Mouse (Mus musculus): ENCODE results near the gene Bend7. TPM values are rescaled to one million over a fixed set of nuclear protein-coding genes. Genes with fewer than 3 reads are reported as not detected.

Bend7 gene
- polyA plus RNA-seq, 1 experiment from 2014 or later = 8.7 TPM

DNA sequence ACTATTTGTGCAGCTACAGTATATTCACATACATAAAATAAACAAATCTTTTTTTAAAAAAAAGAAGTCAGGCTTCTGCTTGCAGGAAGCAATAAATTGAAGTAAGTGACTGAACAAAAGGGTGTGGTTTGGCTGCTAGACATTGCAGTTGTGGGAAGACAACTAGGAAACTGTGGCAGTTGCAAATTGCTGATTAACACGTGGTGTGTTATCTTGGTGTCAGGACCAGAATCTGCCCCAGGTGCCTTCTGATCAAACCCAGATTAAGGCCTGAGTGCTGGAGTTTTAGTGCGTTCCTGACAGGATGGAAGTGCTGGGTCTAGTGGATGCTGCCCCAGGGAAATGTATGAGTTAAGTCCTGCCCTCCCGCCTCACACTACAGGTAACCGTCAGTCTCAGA, 113.9 kb downstream of the Bend7 start:
- Histone ChIP-seq H3K9ac (no peak overlapping the region), H3K27me3 (ENCODE audit: control insufficient read depth, insufficient read depth, low read length) (no peaks in the 10 kb centered on the region), H3K4me2 (replicated peaks) (no peak overlapping the region), H3K27ac (no peak overlapping the region), H3K36me3 (replicated peaks; ENCODE audit: control insufficient read depth, insufficient read depth) (no peaks in the 10 kb centered on the region), H3K9me3 (ENCODE audit: control insufficient read depth, low read length) (no peaks in the 10 kb centered on the region), H3K4me1 (replicated peaks; ENCODE audit: control insufficient read depth, insufficient read depth, low read length) (no peaks in the 10 kb centered on the region), H3K4me3 (replicated peaks; ENCODE audit: low read length) (no peak overlapping the region)
- DNase-seq (ENCODE audit: low spot score) (no peak), ATAC-seq (ENCODE audit: low FRiP score) (no peak)
- WGBS = 83% methylated on average over 4 of the region's 4 CpGs

DNA sequence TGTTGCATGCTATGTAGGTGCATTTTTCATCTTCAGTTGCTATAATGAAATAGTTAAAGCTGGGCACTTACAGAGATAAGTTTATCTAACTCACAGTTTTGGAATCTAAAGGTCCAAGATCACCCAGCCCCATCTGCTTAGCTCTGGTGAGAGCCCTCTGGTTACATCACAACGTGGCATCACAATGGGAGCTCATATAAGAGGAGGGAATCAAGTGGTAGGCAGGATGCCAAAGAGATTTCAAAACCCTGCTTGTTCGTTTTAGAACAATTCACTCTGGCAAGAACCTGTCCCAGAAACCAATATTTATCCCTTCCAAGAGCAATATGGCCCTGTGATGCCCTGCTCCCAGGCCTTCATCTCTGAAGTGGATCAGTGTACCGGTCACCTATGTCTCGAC, 114.5 kb downstream of the Bend7 start:
- H3K9ac ChIP-seq = no peak overlapping the region
- no peak for DNase-seq (ENCODE audit: low spot score)
- H3K27ac ChIP-seq = no peak overlapping the region
- H3K9me3 ChIP-seq (ENCODE audit: control insufficient read depth, low read length) = no peaks in the 10 kb centered on the region
- no peaks in the 10 kb centered on the region for H3K4me1 ChIP-seq (replicated peaks; ENCODE audit: control insufficient read depth, insufficient read depth, low read length)
- H3K4me3 ChIP-seq (replicated peaks; ENCODE audit: low read length) = no peak overlapping the region
- no peak overlapping the region for H3K4me2 ChIP-seq (replicated peaks)
- 81% methylated on average over 4 of the region's 4 CpGs for WGBS
- ATAC-seq (ENCODE audit: low FRiP score) = no peak
- no peaks in the 10 kb centered on the region for H3K27me3 ChIP-seq (ENCODE audit: control insufficient read depth, insufficient read depth, low read length)
- no peaks in the 10 kb centered on the region for H3K36me3 ChIP-seq (replicated peaks; ENCODE audit: control insufficient read depth, insufficient read depth)

GRCm38 (mm10) chr2:4849449-4849848, 131.8 kb downstream of the Bend7 start:
- no peaks in the 10 kb centered on the region for H3K36me3 ChIP-seq (replicated peaks; ENCODE audit: control insufficient read depth, insufficient read depth)
- no peak overlapping the region for H3K9ac ChIP-seq
- H3K4me3 ChIP-seq (replicated peaks; ENCODE audit: low read length) = no peak overlapping the region
- ATAC-seq (ENCODE audit: low FRiP score) (no peak), DNase-seq (ENCODE audit: low spot score) (no peak)
- WGBS = 86% methylated on average over 2 of the region's 2 CpGs
- H3K4me2 ChIP-seq (replicated peaks) = no peak overlapping the region
- no peaks in the 10 kb centered on the region for H3K4me1 ChIP-seq (replicated peaks; ENCODE audit: control insufficient read depth, insufficient read depth, low read length)
- no peaks in the 10 kb centered on the region for H3K9me3 ChIP-seq (ENCODE audit: control insufficient read depth, low read length)
- no peaks in the 10 kb centered on the region for H3K27me3 ChIP-seq (ENCODE audit: control insufficient read depth, insufficient read depth, low read length)
- no peak overlapping the region for H3K27ac ChIP-seq

Other genes with a start within 250 kb of the Bend7 start
- gene Prpf18, start 65.7 kb upstream of the Bend7 start, polyA plus RNA-seq (2014; fragmentation: Nextera tagmentation; extraction: Ambion mirVana) = 39.5 and 44.1 TPM in 2 replicates
- 63.2 and 75.5 TPM in 2 replicates for gene Sephs1, start 163.7 kb downstream of the Bend7 start, polyA plus RNA-seq (2014; fragmentation: Nextera tagmentation; extraction: Ambion mirVana)
- 82.4 and 91.5 TPM in 2 replicates for gene Phyh, start 201.2 kb downstream of the Bend7 start, polyA plus RNA-seq (2014; fragmentation: Nextera tagmentation; extraction: Ambion mirVana)